Mouse (Mus musculus) ES-E14 (cell line): ENCODE measurements around the gene Flrt1.

Experiments used
- CHD2 ChIP-seq: IDR thresholded peaks from 2 replicates; pipeline ENCODE4 v1.6.1; 2014; ENCODE audit warnings: mild to moderate bottlenecking, low read depth, low read length, inconsistent platforms
- HCFC1 ChIP-seq: IDR thresholded peaks from 2 replicates; pipeline ENCODE4 v1.6.1; 2012; ENCODE audit warnings: low read length, inconsistent platforms, borderline replicate concordance; ENCODE audit not compliant: insufficient read depth
- ZC3H11A ChIP-seq: IDR thresholded peaks from 2 replicates; pipeline ENCODE4 v1.6.1; 2012; ENCODE audit warnings: low read depth, mild to moderate bottlenecking, inconsistent platforms, low read length, borderline replicate concordance

GRCm38 (mm10) chr19:7116038-7116731, 10.7 kb upstream of the Flrt1 start:
- TF ChIP-seq HCFC1: no peak
- no peak for TF ChIP-seq ZC3H11A
- no peak for TF ChIP-seq CHD2
